11 mouse cellular contexts compared by ENCODE assay signal in the genomic region with DNA sequence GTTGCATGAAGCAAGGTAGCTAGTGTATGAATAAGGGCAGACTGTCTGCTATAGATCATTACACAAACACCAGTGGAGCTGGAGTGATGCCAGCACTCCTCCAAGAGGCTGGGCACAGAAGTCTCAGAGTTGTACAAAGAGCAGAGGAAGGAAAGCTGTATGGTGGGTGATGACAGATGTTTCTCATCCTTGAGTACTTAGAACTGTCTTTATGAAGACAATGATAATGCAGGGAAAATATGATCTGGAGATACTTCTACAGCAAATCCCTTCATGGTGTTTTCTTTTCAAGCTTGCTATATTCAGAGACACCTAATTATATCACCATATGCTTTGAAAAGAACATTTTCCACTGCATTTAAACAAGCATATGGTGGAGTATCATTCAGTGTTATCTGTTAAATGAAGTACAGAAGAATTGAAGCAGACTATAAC. TPM values are rescaled to one million over a fixed set of nuclear protein-coding genes. Genes with fewer than 3 reads are reported as not detected.
DNase-seq lines count a peak whose midpoint lies in the region; ATAC-seq and TF ChIP-seq lines count a peak whose summit lies in the region.
"Had no signal": no experiment of that assay in that cellular context is flagged by ENCODE, and none has a peak within 500 bp of the region (broad histone marks: within the 10 kb centered on the region; RNA-seq: fewer than 3 reads in every experiment).

No protein-coding gene starts in this region.

- H3K27ac ChIP-seq in lung, embryonic 14.5 days (ENCODE audit: low read depth), result no peak overlapping the region
- H3K27ac ChIP-seq: kidney, postnatal 0 days; liver, embryonic 13.5 days had no signal

- H3K9ac ChIP-seq in lung, embryonic 14.5 days, result no peak overlapping the region
- H3K9ac ChIP-seq: liver, embryonic 13.5 days had no signal

- no peaks in the 10 kb centered on the region for H3K4me1 ChIP-seq in lung, embryonic 14.5 days (ENCODE audit: insufficient read depth)
- H3K4me1 ChIP-seq: liver, embryonic 13.5 days had no signal

- ATAC-seq in lung, embryonic 14.5 days (ENCODE audit: insufficient read depth), result peak; percentile 96
- peak; percentile 95 for ATAC-seq in frontal cortex, adult (ENCODE audit: low TSS enrichment)

- DNase-seq in lung, embryonic 14.5 days, result peak; percentile 80
- DNase-seq in lung, postnatal 25 days (ENCODE audit: low spot score), result no peak
- peak; percentile 3 to 18 for DNase-seq in layer of hippocampus, postnatal 14 days (ENCODE audit: low spot score in 2 of 2)
- peak; percentile 46 to 54 for DNase-seq in right cerebral cortex, postnatal 10 days (ENCODE audit: low spot score in 2 of 2)
- no peak for DNase-seq in spleen, adult 12 weeks (ENCODE audit: low spot score)
- no peak for DNase-seq in gastrocnemius, postnatal 36 days
- DNase-seq: adrenal gland, postnatal 14 days; heart, postnatal 14 days; liver, embryonic 13.5 days had no signal

- no peak overlapping the region for H3K4me3 ChIP-seq in lung, embryonic 14.5 days (ENCODE audit: low read depth, low read length)
- H3K4me3 ChIP-seq: liver, embryonic 13.5 days had no signal

- no peak for TF ChIP-seq CTCF in lung, embryonic 14.5 days (IDR thresholded peaks at IDR 0.05; ENCODE audit: low read depth)

- no peaks in the 10 kb centered on the region for H3K9me3 ChIP-seq in lung, embryonic 14.5 days (ENCODE audit: low read depth, low read length)
- H3K9me3 ChIP-seq: liver, embryonic 13.5 days had no signal

- intact Hi-C loops in gastrocnemius, postnatal 36 days (cut with DNase I), result no loop called here

- H3K4me2 ChIP-seq in lung, embryonic 14.5 days, result no peak overlapping the region
- H3K4me2 ChIP-seq: liver, embryonic 13.5 days had no signal

- no peaks in the 10 kb centered on the region for H3K36me3 ChIP-seq in lung, embryonic 14.5 days (ENCODE audit: insufficient read depth)
- H3K36me3 ChIP-seq: liver, embryonic 13.5 days had no signal

- H3K27me3 ChIP-seq in lung, embryonic 14.5 days (ENCODE audit: insufficient read depth, low read length), result no peaks in the 10 kb centered on the region
- H3K27me3 ChIP-seq: liver, embryonic 13.5 days had no signal

RNA-seq across cellular contexts. Expression of gene Arrdc3, which starts 56.1 kb away (rescaled TPM):
- polyA plus RNA-seq in lung, embryonic 14.5 days (2014; fragmentation: Nextera tagmentation; extraction: Ambion mirVana), result 65.5 and 69.2 TPM in 2 replicates
- 10 to 100 TPM; 35.7 to 39.1 TPM for total RNA-seq in layer of hippocampus, postnatal 14 days (2021)
- total RNA-seq in gastrocnemius, postnatal 36 days (2021), result 10 to 100 TPM; 31.4 to 36.9 TPM

Comparison
In these comparisons a context has a peak if more than half of its experiments do, and no peak if none do; other contexts are left out.
1. DNase-seq: peak in lung, embryonic 14.5 days (single experiment), layer of hippocampus, postnatal 14 days (2 of 2) and right cerebral cortex, postnatal 10 days (2 of 2); none in lung, postnatal 25 days (single experiment), spleen, adult 12 weeks (single experiment) and gastrocnemius, postnatal 36 days (0 of 2).